Mouse (Mus musculus) layer of hippocampus, adult 18-20 months (tissue): ENCODE data around the gene Dis3. TPM values are rescaled to one million over a fixed set of nuclear protein-coding genes. Genes with fewer than 3 reads are reported as not detected.
"Not testable (repeated sequence)": the region's sequence is repeated elsewhere in the genome, so short reads cannot be mapped to it uniquely, and the experiment has no call there.

Experiments used
- DNase-seq, 2 experiments: peaks; one replicate each; pipeline ENCODE4 v3.0.0; 2022; ENCODE audit warnings: low spot score in 2 of 2
- total RNA-seq, 2 experiments: library from RNA; stranded (reverse); gene quantifications; 2 replicates each; pipeline ENCODE4 v1.2.3; 2021

The Dis3 gene
- total RNA-seq, 2 experiments from 2014 or later, result 14.6 to 20.8 TPM

GRCm38 (mm10) chr14:99063091-99063490 is 36.5 kb downstream of the Dis3 start:
- no peak for DNase-seq

DNA sequence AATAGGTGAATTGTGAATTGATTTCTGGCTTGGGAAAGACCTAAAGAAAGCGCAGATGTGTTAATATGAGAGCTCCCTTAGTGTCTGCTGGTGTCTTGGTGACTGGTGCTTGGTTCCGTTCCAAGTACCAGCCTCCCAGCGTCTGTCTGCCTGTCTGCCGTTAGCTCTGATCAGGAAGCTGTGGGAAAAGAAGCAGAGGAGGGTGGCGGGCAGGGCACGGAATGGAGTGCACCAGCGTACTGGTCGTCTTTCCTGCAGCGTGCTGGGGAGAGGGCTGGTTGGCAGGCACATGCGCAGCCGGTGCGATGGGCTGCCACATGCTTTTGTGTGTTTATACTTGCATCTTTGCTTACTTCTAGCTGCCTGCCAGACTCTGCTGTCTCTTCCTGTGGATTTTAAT is 39.0 kb downstream of the Dis3 start:
- DNase-seq, result peak; percentile 59 to 68

GRCm38 (mm10) chr14:99058959-99059586 is 40.5 kb downstream of the Dis3 start:
- no peak for DNase-seq

- DNase-seq, result no peak
These were observed 52.8 kb downstream of the Dis3 start for GRCm38 (mm10) chr14:99046782-99047181.

- DNase-seq, result peak; percentile 85 to 92
These were observed 53.4 kb downstream of the Dis3 start, which contains the start of the genes Mzt1 and Bora for GRCm38 (mm10) chr14:99046031-99046781. Gene Mzt1, minus strand, starts transcription at chr14:99046134. Gene Bora, plus strand, starts transcription at chr14:99046222.

- DNase-seq, result no peak
These were observed 54.1 kb downstream of the Dis3 start for GRCm38 (mm10) chr14:99045378-99046030.

DNA sequence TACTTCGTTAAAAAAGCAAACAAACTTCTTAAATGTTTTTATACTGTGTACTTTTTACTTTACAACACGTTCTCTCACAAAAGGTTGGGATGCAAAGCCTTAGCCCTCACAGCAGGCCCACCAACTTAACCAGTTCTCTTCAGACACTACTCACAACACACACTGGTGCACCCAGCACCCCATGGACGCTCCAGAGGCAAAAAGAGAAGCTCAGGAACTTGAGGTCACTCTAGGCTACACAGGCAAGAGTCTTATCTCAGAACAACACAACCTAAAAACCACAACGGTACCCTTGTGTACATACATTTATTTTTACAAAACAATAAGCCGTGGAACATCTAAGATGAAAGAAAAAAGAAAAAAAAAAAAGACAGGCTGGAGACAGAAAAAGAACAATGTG is 54.9 kb downstream of the Dis3 start:
- DNase-seq, result no peak

DNA sequence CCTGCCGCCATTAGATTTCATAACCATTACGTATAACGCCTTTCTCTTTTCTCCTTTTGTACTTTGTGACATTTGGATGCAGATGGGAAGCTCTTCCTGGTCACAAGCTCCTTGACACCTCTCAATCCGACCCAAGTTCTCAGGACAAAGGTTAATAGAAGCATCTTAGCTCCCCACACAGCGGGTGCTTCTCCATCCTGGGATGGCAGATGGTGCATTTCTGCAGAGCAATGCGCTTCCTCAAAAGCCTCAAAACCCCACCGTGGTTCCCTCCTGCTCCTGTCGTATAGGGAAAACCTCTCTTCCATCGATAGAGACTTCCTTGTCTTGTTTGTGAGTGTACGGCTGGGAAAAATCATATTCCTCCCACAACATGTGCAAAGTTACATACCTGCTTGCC is 55.5 kb downstream of the Dis3 start:
- no peak for DNase-seq

DNA sequence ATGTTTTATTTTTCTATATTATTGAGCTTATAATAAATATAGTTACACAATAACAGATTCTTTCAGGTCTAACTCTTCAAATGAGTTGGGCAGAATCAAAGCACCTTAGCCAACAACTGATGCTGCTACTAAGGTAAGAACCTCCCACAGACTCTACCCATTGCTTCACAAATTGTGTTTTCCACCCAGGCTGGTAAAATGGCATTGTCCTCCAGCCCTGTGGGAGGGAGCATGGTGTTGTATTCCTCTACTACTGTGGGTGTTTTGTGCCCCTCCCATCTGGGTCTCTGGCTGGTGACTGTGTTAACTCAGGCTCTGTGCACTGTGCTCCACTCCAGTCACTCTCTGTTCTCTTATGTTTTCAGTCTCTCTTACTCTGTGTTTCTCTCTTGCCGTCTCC is 56.1 kb downstream of the Dis3 start:
- DNase-seq, result peak in 1 of 2 experiments; percentile 57

DNA sequence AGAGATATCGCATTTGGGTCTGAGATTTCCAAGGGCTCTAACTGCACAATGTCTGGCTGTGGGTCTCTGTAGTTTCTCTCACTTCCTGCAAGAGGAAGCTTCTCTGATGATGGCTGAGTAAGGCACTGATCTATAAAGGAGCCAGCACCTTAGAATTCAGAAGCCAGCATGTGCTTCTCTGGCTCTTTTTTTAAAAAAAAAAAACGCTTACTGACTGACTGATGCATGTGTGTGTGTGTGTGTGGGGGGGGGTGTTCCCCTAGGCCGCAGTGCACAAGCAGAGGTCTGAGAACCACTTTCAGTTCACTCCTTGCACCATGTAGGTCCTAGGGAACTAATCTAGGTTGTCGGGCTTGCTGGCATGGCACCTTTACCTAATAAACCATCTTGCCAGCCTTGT is 58.2 kb downstream of the Dis3 start:
- DNase-seq, result no peak

DNA sequence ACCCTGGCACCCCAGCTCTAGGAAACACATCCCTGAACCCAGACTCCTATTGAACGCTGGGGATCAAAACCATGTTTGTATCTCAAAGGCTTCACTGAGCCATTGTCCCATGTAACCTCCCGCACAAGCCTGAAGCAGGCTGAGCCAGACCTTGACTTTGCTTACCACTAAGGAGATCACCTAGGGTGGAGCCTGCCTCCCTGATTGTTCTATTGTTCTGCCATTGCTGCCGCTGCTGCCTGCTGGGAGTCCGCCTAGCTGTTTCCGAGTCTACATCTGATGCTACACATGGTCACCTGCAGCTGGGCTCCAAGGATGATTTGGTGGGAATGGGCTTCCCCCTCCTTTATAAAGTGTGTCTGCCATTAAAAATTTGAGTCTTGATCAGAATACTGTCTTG is 60.3 kb downstream of the Dis3 start:
- not testable (repeated sequence) for DNase-seq

GRCm38 (mm10) chr14:99037703-99038102 is 61.9 kb downstream of the Dis3 start:
- no peak for DNase-seq

DNA sequence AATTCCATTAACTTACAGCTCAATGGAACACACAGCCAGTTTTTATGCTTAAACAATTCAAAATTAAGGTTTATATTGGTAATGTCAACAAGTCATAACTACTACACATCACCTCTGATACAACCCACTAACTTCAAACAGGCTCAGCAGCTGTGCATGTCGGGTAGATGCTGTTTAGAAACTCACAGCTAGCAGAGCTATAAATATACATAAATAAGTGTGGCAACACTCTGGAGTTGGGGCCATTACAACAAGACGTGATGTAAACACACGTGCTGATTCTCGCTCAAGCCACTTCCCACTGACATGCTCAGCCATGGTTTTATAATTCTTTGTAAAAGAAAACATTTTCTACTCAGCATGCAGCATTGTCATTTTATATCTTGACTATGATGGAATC is 63.5 kb downstream of the Dis3 start:
- no peak for DNase-seq

DNA sequence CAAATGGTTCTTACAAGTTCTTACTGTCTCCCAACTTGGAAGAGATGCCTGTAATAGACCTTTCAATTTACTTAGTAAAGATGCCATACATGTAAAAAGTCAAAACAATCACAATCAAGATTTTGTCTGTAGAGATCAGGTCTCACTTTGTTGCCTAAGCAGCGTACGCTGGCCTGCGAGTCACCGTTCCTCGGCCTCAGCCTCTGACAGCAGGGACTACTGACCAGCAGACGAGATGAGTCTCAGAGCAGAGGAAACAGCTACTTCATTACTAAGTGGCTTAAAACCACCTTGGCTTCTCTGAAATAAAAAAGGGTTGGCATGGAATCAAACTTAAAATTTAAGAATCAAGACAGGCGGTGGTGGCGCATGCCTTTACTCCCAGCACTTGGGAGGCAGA is 64.7 kb downstream of the Dis3 start:
- DNase-seq, result not testable (repeated sequence)

GRCm38 (mm10) chr14:99032596-99032995 is 67.0 kb downstream of the Dis3 start:
- no peak for DNase-seq

- DNase-seq, result no peak
These were observed 68.2 kb downstream of the Dis3 start for GRCm38 (mm10) chr14:99031337-99031873.

GRCm38 (mm10) chr14:99029987-99030386 is 69.6 kb downstream of the Dis3 start:
- DNase-seq, result no peak

Other genes with a start within 250 kb of the Dis3 start
- 1 to 10 TPM; 1.3 to 2.7 TPM for gene Rpl36a-ps1, start 105.5 kb downstream of the Dis3 start, total RNA-seq
- gene Mzt1, start 53.6 kb downstream of the Dis3 start, total RNA-seq, result 10 to 100 TPM; 66.3 to 67.4 TPM
- 1 to 10 TPM; 1.5 to 1.6 TPM for gene Bora, start 53.5 kb downstream of the Dis3 start, total RNA-seq
- 10 to 100 TPM; 13.1 to 14.6 TPM for gene Pibf1, start 346 bp downstream of the Dis3 start, total RNA-seq
- 1 to 10 TPM; 7.3 to 7.6 TPM for gene Klf5, start 198.9 kb upstream of the Dis3 start, total RNA-seq